Mouse (Mus musculus): ENCODE measurements around the gene Gp1bb. TPM values are rescaled to one million over a fixed set of nuclear protein-coding genes. Genes with fewer than 3 reads are reported as not detected.

Gene Gp1bb
- polyA plus RNA-seq, 1 experiment from 2014 or later, result 4.4 TPM

- Histone ChIP-seq H3K36me3 (no peaks in the 10 kb centered on the region), H3K4me3 (peak overlapping the region; percentile 83), H3K9me3 (no peaks in the 10 kb centered on the region), H3K27me3 (replicated peaks) (peaks cover 86% of the 10 kb centered on the region), H3K27ac (replicated peaks) (no peak overlapping the region), H3K4me2 (peak overlapping the region; percentile 98), H3K4me1 (peaks cover 30% of the 10 kb centered on the region), H3K9ac (peak overlapping the region; percentile 89; the same call in 1 of the 2 replicates)
- ATAC-seq (ENCODE audit: extremely low read depth, insufficient number of reproducible peaks, low FRiP score, low TSS enrichment), result no peak
- 68% methylated on average over 7 of the region's 7 CpGs for WGBS
These were observed 6.2 kb upstream of the Gp1bb start for GRCm38 (mm10) chr16:18628206-18628947.

DNA sequence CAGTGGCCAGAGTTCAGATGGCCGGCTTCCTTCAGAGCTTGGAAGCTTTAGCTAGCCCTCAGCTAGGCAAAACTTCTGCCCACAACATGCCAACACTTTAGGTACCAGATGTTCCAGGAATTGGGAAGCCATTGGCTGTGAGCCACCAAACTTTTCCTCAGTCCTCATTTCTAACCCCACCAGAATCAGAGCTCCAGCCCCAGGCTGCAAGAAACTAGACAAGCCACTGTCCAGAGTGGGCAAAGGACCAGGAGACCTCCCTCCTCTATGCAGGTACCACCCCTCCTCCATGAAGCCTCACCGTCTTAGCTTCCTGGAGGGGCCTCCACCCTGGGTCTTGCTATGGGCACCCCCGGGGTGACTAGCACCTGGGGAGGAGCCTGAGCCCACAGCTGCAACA lies 5.0 kb upstream of the Gp1bb start:
- WGBS, result 50% methylated on average over 3 of the region's 3 CpGs
- H3K4me2 ChIP-seq, result peak overlapping the region; percentile 81; the same call in 1 of the 2 replicates

DNA sequence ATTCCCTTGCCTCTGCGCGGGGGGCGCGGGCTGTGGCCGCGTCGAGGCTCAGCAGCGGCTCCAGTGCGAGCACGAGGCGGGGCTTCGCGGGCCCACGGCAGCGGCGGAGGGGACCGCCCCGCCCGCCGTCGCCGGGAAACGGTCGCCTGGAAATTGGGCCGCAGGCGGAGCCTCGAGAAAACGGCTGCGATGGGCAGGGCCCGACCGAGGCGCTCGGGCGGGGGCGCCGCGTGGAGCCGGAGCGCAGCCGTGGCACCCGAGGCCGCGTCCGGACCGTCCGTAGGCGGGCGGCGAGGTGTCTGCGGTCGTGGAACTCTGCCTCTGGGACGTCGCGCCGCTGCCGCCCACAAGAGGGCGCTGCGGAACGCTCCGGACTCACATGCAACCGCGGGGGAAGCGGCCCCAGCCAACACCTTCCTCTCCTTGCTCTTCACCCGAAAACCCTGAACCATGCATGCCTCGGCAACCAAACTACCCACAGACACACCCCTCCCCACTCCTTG lies 4.2 kb upstream of the Gp1bb start, which contains the start of gene Gm49601:
TSS of gene Gm49601 (minus strand) at position 52 of the 503 bp plus-strand sequence.
- H3K4me1 ChIP-seq, result peaks cover 44% of the 10 kb centered on the region
- H3K36me3 ChIP-seq, result no peaks in the 10 kb centered on the region; the same call in 1 of the 2 replicates
- H3K9me3 ChIP-seq, result no peaks in the 10 kb centered on the region
- H3K9ac ChIP-seq, result peak within 1 kb of the TSS; percentile 77
- H3K27ac ChIP-seq (replicated peaks), result no peak within 1 kb of the TSS
- peak within 1 kb of the TSS; percentile 81 for H3K4me2 ChIP-seq
- ATAC-seq (ENCODE audit: extremely low read depth, insufficient number of reproducible peaks, low FRiP score, low TSS enrichment), result no peak
- WGBS, result under 1% methylated on average over 65 of the region's 65 CpGs
- H3K4me3 ChIP-seq, result peak within 1 kb of the TSS; percentile 58
- H3K27me3 ChIP-seq (replicated peaks), result peaks cover 92% of the 10 kb centered on the region

More for the DNA sequence above, 5.0 kb upstream of the Gp1bb start:
- Histone ChIP-seq H3K27ac (replicated peaks) (no peak overlapping the region), H3K9ac (no peak overlapping the region), H3K9me3 (no peaks in the 10 kb centered on the region), H3K4me3 (no peak overlapping the region), H3K27me3 (replicated peaks) (peaks cover 90% of the 10 kb centered on the region), H3K36me3 (no peaks in the 10 kb centered on the region; the same call in 1 of the 2 replicates), H3K4me1 (peaks cover 37% of the 10 kb centered on the region)
- ATAC-seq (ENCODE audit: extremely low read depth, insufficient number of reproducible peaks, low FRiP score, low TSS enrichment), result no peak

DNA sequence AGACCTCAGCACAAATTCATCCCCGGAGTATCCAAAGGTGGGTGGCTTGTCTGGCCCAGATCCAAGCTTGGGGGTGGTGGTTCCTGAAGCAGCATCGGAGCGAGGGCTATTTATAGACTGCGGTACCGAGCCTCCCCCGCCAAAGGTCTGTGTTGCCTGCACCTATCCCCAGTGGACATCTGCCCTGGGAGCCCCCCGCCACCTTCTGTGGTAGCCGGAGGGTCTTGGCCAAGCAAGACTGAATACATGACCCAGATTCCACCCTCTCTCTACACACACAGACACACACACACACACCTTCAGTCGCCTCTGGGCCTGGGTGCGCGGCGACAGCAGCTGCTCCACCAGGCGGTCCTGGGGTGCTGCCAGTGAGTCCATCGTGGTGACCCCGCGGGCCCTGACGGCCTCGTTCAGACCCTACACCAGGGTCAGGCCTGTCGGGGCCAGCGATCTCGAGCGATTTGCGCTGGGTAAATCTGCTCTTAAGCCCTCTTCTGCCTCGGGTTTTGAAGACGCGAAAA lies 3.6 kb upstream of the Gp1bb start:
- no peaks in the 10 kb centered on the region for H3K9me3 ChIP-seq
- peaks cover 92% of the 10 kb centered on the region for H3K27me3 ChIP-seq (replicated peaks)
- ATAC-seq (ENCODE audit: extremely low read depth, insufficient number of reproducible peaks, low FRiP score, low TSS enrichment), result no peak
- H3K9ac ChIP-seq, result peak overlapping the region; percentile 77
- WGBS, result 11% methylated on average over 26 of the region's 26 CpGs
- H3K36me3 ChIP-seq, result no peaks in the 10 kb centered on the region; the same call in 1 of the 2 replicates
- H3K4me1 ChIP-seq, result peaks cover 50% of the 10 kb centered on the region
- peak overlapping the region; percentile 58 for H3K4me3 ChIP-seq
- no peak overlapping the region for H3K27ac ChIP-seq (replicated peaks)
- H3K4me2 ChIP-seq, result peak overlapping the region; percentile 81

GRCm38 (mm10) chr16:18625097-18625496 lies 2.9 kb upstream of the Gp1bb start:
- peaks cover 55% of the 10 kb centered on the region for H3K4me1 ChIP-seq
- no peak for ATAC-seq (ENCODE audit: extremely low read depth, insufficient number of reproducible peaks, low FRiP score, low TSS enrichment)
- no peaks in the 10 kb centered on the region; the same call in 1 of the 2 replicates for H3K36me3 ChIP-seq
- H3K9me3 ChIP-seq, result no peaks in the 10 kb centered on the region
- H3K4me2 ChIP-seq, result no peak overlapping the region
- WGBS, result 36% methylated on average over 14 of the region's 14 CpGs
- no peak overlapping the region for H3K27ac ChIP-seq (replicated peaks)
- H3K4me3 ChIP-seq, result no peak overlapping the region
- H3K27me3 ChIP-seq (replicated peaks), result peaks cover 92% of the 10 kb centered on the region
- no peak overlapping the region for H3K9ac ChIP-seq

DNA sequence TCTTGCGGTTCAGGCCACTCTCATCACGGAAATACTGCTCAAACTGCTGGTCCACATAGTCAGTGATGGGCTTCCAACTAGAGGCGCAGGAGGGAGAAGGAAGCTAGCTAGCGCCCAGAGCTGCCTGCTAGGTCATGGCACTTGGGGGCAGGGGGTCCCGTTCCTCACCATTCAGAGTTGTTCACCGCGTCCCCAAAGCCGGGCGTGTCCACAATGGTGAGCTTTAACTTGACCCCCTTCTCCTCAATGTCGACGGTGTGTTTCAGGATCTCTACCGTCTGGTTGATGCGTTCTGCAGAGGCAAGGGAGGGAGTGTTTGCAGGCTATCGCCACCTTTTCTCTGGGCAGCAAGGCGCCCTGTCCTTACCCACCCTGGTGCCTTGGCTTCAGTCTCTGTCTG lies 2.4 kb upstream of the Gp1bb start:
- WGBS, result 27% methylated on average over 15 of the region's 15 CpGs
- Histone ChIP-seq H3K4me2 (no peak overlapping the region), H3K4me1 (peaks cover 54% of the 10 kb centered on the region), H3K9ac (no peak overlapping the region), H3K4me3 (no peak overlapping the region), H3K9me3 (no peaks in the 10 kb centered on the region), H3K36me3 (no peaks in the 10 kb centered on the region; the same call in 1 of the 2 replicates), H3K27me3 (replicated peaks) (peaks cover 94% of the 10 kb centered on the region), H3K27ac (replicated peaks) (no peak overlapping the region)
- ATAC-seq (ENCODE audit: extremely low read depth, insufficient number of reproducible peaks, low FRiP score, low TSS enrichment), result no peak

GRCm38 (mm10) chr16:18623751-18624540 lies 1.7 kb upstream of the Gp1bb start:
- peaks cover 50% of the 10 kb centered on the region for H3K4me1 ChIP-seq
- H3K4me2 ChIP-seq, result no peak overlapping the region
- H3K9ac ChIP-seq, result no peak overlapping the region
- no peak overlapping the region for H3K4me3 ChIP-seq
- peaks cover 99% of the 10 kb centered on the region for H3K27me3 ChIP-seq (replicated peaks)
- WGBS, result 27% methylated on average over 14 of the region's 15 CpGs
- H3K36me3 ChIP-seq, result no peaks in the 10 kb centered on the region; the same call in 1 of the 2 replicates
- H3K9me3 ChIP-seq, result no peaks in the 10 kb centered on the region
- H3K27ac ChIP-seq (replicated peaks), result no peak overlapping the region
- no peak for ATAC-seq (ENCODE audit: extremely low read depth, insufficient number of reproducible peaks, low FRiP score, low TSS enrichment)

DNA sequence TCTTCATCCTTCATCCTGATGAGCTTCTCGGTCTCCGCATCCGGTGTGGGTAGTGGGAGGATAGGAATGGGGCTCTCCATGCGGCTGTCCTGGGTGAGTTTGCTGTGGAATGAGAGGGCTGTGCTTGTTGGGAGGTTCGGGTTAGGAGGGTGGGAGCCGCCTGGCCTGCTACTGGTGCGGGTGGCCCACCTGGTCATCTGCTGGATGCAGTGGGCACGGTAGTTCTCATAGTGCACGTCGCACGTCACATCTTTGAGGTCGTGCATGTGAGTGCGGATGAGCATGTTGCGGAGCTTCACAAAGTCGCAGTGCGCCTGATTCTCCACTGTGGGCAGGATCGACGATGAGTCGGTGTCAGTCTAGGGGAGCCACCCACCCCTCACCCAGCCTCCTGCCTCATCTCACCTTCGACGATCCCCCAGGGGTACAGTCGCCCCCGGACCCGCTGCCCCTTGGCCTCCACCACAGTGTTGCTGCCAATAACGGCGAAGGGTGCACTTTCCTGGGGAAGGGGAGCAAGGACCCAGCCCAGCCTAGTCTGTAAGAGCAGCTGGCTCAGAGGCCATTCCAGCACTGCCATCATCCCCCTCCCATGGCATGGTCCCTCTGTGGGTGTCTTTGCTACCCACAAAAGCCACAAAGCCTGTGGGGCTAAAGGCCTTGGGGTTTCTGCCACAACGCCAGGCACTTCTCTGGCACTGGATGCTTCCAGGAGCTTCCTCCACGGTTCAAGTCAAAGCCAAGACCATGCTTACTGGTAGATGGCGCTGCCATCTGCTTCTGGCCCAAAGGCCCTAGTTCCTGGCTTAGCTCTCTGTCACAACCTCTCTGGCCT lies 930 bp upstream of the Gp1bb start:
- H3K4me2 ChIP-seq, result no peak overlapping the region
- no peak for ATAC-seq (ENCODE audit: extremely low read depth, insufficient number of reproducible peaks, low FRiP score, low TSS enrichment)
- no peak overlapping the region for H3K9ac ChIP-seq
- H3K9me3 ChIP-seq, result no peaks in the 10 kb centered on the region
- H3K27ac ChIP-seq (replicated peaks), result no peak overlapping the region
- H3K36me3 ChIP-seq, result no peaks in the 10 kb centered on the region; the same call in 1 of the 2 replicates
- peaks cover 43% of the 10 kb centered on the region for H3K4me1 ChIP-seq
- no peak overlapping the region for H3K4me3 ChIP-seq
- H3K27me3 ChIP-seq (replicated peaks), result peaks cover 99% of the 10 kb centered on the region
- 22% methylated on average over 29 of the region's 29 CpGs for WGBS

DNA sequence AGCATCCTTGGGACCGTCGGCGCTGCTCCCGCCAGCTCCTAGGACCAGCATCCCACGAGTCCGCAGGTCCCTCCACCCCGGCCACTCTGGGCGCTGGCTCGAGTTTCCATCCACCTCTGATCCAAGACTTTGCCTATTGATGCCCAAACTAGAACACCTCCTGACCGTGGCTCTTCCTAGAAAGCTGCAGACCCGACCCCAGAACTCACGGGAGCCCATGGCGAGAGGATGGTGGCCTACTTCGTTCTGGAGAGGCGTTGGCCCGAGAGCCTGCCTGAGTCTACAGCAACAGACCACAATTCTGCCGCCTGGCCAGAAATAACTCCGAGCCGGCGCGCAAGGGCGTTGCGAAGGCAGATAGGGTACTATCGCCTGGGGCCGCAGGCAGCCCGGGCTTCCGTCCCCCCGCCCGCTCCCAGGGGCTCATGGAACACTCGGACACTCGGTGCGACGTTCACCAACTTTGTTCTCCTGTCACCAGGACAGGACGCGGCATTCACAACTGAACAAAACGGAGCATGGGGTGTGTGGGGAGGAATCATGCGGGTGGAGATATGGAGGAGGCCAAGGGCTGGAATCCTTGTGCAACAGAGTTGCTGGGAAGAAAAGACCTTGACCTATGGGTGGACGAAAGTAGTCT lies 721 bp downstream of the Gp1bb start:
- Histone ChIP-seq H3K9me3 (no peaks in the 10 kb centered on the region), H3K4me1 (peaks cover 43% of the 10 kb centered on the region), H3K4me2 (peak overlapping the region; percentile 95), H3K27ac (replicated peaks) (no peak overlapping the region), H3K4me3 (peak overlapping the region; percentile 63), H3K9ac (peak overlapping the region; percentile 73), H3K36me3 (no peaks in the 10 kb centered on the region; the same call in 1 of the 2 replicates), H3K27me3 (replicated peaks) (peaks cover 97% of the 10 kb centered on the region)
- no peak for ATAC-seq (ENCODE audit: extremely low read depth, insufficient number of reproducible peaks, low FRiP score, low TSS enrichment)
- under 1% methylated on average over 38 of the region's 38 CpGs for WGBS

All from heart, embryonic 13.5 days (tissue).